Mouse (Mus musculus): ENCODE measurements around the gene Usp32. TPM values are rescaled to one million over a fixed set of nuclear protein-coding genes. Genes with fewer than 3 reads are reported as not detected.

Usp32 gene
- polyA plus RNA-seq, 1 experiment from 2014 or later = 7.9 TPM

GRCm38 (mm10) chr11:84945841-84946240 is 194.1 kb downstream of the Usp32 start:
- Histone ChIP-seq H3K4me1 (ENCODE audit: control insufficient read depth, insufficient read depth, low read length) (peaks cover 11% of the 10 kb centered on the region), H3K9ac (ENCODE audit: low read length) (no peak overlapping the region), H3K9me3 (ENCODE audit: control insufficient read depth, low read length) (no peaks in the 10 kb centered on the region), H3K27ac (ENCODE audit: low read depth, low read length) (no peak overlapping the region), H3K4me2 (ENCODE audit: low read depth) (no peak overlapping the region), H3K4me3 (ENCODE audit: low read depth, low read length) (no peak overlapping the region), H3K27me3 (ENCODE audit: control insufficient read depth, insufficient read depth, low read length) (no peaks in the 10 kb centered on the region), H3K36me3 (ENCODE audit: control insufficient read depth, insufficient read depth, low read length) (no peaks in the 10 kb centered on the region)
- DNase-seq (ENCODE audit: low spot score) (no peak), ATAC-seq (ENCODE audit: insufficient read depth, low FRiP score, low TSS enrichment) (no peak)
- 71% methylated on average over 3 of the region's 3 CpGs for WGBS

GRCm38 (mm10) chr11:84944639-84945435 is 195.1 kb downstream of the Usp32 start:
- H3K9ac ChIP-seq (ENCODE audit: low read length) = no peak overlapping the region
- ATAC-seq (ENCODE audit: insufficient read depth, low FRiP score, low TSS enrichment) (no peak), DNase-seq (ENCODE audit: low spot score) (no peak)
- H3K27ac ChIP-seq (ENCODE audit: low read depth, low read length) = no peak overlapping the region
- H3K4me2 ChIP-seq (ENCODE audit: low read depth) = 0 out of 2 replicates have a peak overlapping the region, but pooled peaks have one; percentile 5
- H3K9me3 ChIP-seq (ENCODE audit: control insufficient read depth, low read length) = no peaks in the 10 kb centered on the region
- H3K4me1 ChIP-seq (ENCODE audit: control insufficient read depth, insufficient read depth, low read length) = peaks cover 11% of the 10 kb centered on the region
- no peak overlapping the region for H3K4me3 ChIP-seq (ENCODE audit: low read depth, low read length)
- WGBS = 3% methylated on average over 12 of the region's 12 CpGs
- H3K27me3 ChIP-seq (ENCODE audit: control insufficient read depth, insufficient read depth, low read length) = no peaks in the 10 kb centered on the region
- H3K36me3 ChIP-seq (ENCODE audit: control insufficient read depth, insufficient read depth, low read length) = no peaks in the 10 kb centered on the region

GRCm38 (mm10) chr11:84943948-84944347 is 196.0 kb downstream of the Usp32 start:
- peak; percentile 79 for DNase-seq (ENCODE audit: low spot score)
- Histone ChIP-seq H3K27ac (ENCODE audit: low read depth, low read length) (no peak overlapping the region), H3K9me3 (ENCODE audit: control insufficient read depth, low read length) (no peaks in the 10 kb centered on the region), H3K4me3 (ENCODE audit: low read depth, low read length) (no peak overlapping the region), H3K4me1 (ENCODE audit: control insufficient read depth, insufficient read depth, low read length) (peaks cover 11% of the 10 kb centered on the region), H3K9ac (ENCODE audit: low read length) (peak overlapping the region; percentile 24; the same call in 1 of the 2 replicates), H3K36me3 (ENCODE audit: control insufficient read depth, insufficient read depth, low read length) (no peaks in the 10 kb centered on the region), H3K4me2 (ENCODE audit: low read depth) (peak overlapping the region; percentile 39), H3K27me3 (ENCODE audit: control insufficient read depth, insufficient read depth, low read length) (no peaks in the 10 kb centered on the region)
- ATAC-seq (ENCODE audit: insufficient read depth, low FRiP score, low TSS enrichment) = no peak
- under 1% methylated on average over 15 of the region's 15 CpGs for WGBS

GRCm38 (mm10) chr11:84940140-84940539 is 199.8 kb downstream of the Usp32 start:
- DNase-seq (ENCODE audit: low spot score) (no peak), ATAC-seq (ENCODE audit: insufficient read depth, low FRiP score, low TSS enrichment) (no peak)
- Histone ChIP-seq H3K4me1 (ENCODE audit: control insufficient read depth, insufficient read depth, low read length) (peaks cover 10% of the 10 kb centered on the region), H3K27me3 (ENCODE audit: control insufficient read depth, insufficient read depth, low read length) (no peaks in the 10 kb centered on the region), H3K4me2 (ENCODE audit: low read depth) (no peak overlapping the region), H3K36me3 (ENCODE audit: control insufficient read depth, insufficient read depth, low read length) (no peaks in the 10 kb centered on the region), H3K9me3 (ENCODE audit: control insufficient read depth, low read length) (no peaks in the 10 kb centered on the region), H3K4me3 (ENCODE audit: low read depth, low read length) (no peak overlapping the region), H3K27ac (ENCODE audit: low read depth, low read length) (no peak overlapping the region), H3K9ac (ENCODE audit: low read length) (no peak overlapping the region)
- WGBS = 80% methylated on average over 10 of the region's 10 CpGs

- no peak overlapping the region for H3K4me3 ChIP-seq (ENCODE audit: low read depth, low read length)
- H3K27ac ChIP-seq (ENCODE audit: low read depth, low read length) = no peak overlapping the region
- no peak for ATAC-seq (ENCODE audit: insufficient read depth, low FRiP score, low TSS enrichment)
- no peak overlapping the region for H3K4me2 ChIP-seq (ENCODE audit: low read depth)
- H3K36me3 ChIP-seq (ENCODE audit: control insufficient read depth, insufficient read depth, low read length) = no peaks in the 10 kb centered on the region
- H3K27me3 ChIP-seq (ENCODE audit: control insufficient read depth, insufficient read depth, low read length) = no peaks in the 10 kb centered on the region
- no peaks in the 10 kb centered on the region for H3K9me3 ChIP-seq (ENCODE audit: control insufficient read depth, low read length)
- no peak for DNase-seq (ENCODE audit: low spot score)
- peaks cover 8% of the 10 kb centered on the region for H3K4me1 ChIP-seq (ENCODE audit: control insufficient read depth, insufficient read depth, low read length)
- 60% methylated on average over 8 of the region's 8 CpGs for WGBS
- H3K9ac ChIP-seq (ENCODE audit: low read length) = no peak overlapping the region
These were observed 200.4 kb downstream of the Usp32 start for GRCm38 (mm10) chr11:84939508-84940053.

Other genes with a start within 250 kb of the Usp32 start
- gene Znhit3, start 223.8 kb downstream of the Usp32 start, polyA plus RNA-seq (2014; fragmentation: Nextera tagmentation; extraction: Ambion mirVana) = 70.1 and 71.3 TPM in 2 replicates
- gene Car4, start 182.4 kb downstream of the Usp32 start, polyA plus RNA-seq (2014; fragmentation: Nextera tagmentation; extraction: Ambion mirVana) = 2.0 and 2.9 TPM in 2 replicates
- gene 1700125H20Rik, start 30.2 kb upstream of the Usp32 start, polyA plus RNA-seq (2014; fragmentation: Nextera tagmentation; extraction: Ambion mirVana) = 0.60 TPM in 1 of 2 replicates, not detected in the other
- gene Appbp2, start 95.0 kb upstream of the Usp32 start, polyA plus RNA-seq (2014; fragmentation: Nextera tagmentation; extraction: Ambion mirVana) = 61.5 and 65.2 TPM in 2 replicates
- gene Ppm1d, start 171.1 kb upstream of the Usp32 start, polyA plus RNA-seq (2014; fragmentation: Nextera tagmentation; extraction: Ambion mirVana) = 28.0 and 29.9 TPM in 2 replicates
- gene Bcas3, start 213.0 kb upstream of the Usp32 start, polyA plus RNA-seq (2014; fragmentation: Nextera tagmentation; extraction: Ambion mirVana) = 42.2 and 44.3 TPM in 2 replicates

All from neural tube, embryonic 11.5 days (tissue).